Mouse (Mus musculus) intestine, postnatal 0 days (tissue): ENCODE data around the gene Dnajc27. TPM values are rescaled to one million over a fixed set of nuclear protein-coding genes. Genes with fewer than 3 reads are reported as not detected.

Experiments used
- ATAC-seq: fragments of 200-750 bp; cut with Nextera tagmentation; 2 replicates; pipeline ENCODE4 v1.8.0; 2017; ENCODE audit warnings: mild to moderate bottlenecking, moderate TSS enrichment, moderate library complexity
- H3K27ac ChIP-seq: fragments of 300-500 bp; sonication (generic); 2 replicates; pipeline ENCODE4 v1.5.1; 2014; ENCODE audit warnings: mild to moderate bottlenecking, low read depth, low read length, moderate library complexity
- H3K27me3 ChIP-seq: fragments of 300-500 bp; sonication (generic); replicated peaks from 2 replicates; pipeline ENCODE4 v1.6.1; 2014; ENCODE audit warnings: low read length, mixed read lengths; ENCODE audit not compliant: control insufficient read depth, insufficient read depth
- H3K36me3 ChIP-seq: fragments of 300-500 bp; sonication (generic); 2 replicates; pipeline ENCODE4 v1.6.1; 2014; ENCODE audit warnings: mild to moderate bottlenecking, moderate library complexity; ENCODE audit not compliant: control insufficient read depth, insufficient read depth
- H3K4me1 ChIP-seq: fragments of 300-500 bp; sonication (generic); replicated peaks from 2 replicates; pipeline ENCODE4 v1.6.1; 2014; ENCODE audit warnings: antibody characterized with exemption, low read length, mixed read lengths; ENCODE audit not compliant: control insufficient read depth, insufficient read depth
- H3K4me2 ChIP-seq: fragments of 300-500 bp; sonication (generic); replicated peaks from 2 replicates; pipeline ENCODE4 v1.6.1; 2014; ENCODE audit warnings: low read depth, mild to moderate bottlenecking, moderate library complexity
- H3K4me3 ChIP-seq: fragments of 300-500 bp; sonication (generic); 2 replicates; pipeline ENCODE4 v1.5.1; 2014; ENCODE audit warnings: low read depth, low read length
- H3K9ac ChIP-seq: fragments of 300-500 bp; sonication (generic); 2 replicates; pipeline ENCODE4 v1.6.1; 2014; ENCODE audit warnings: mild to moderate bottlenecking, low read depth, low read length
- H3K9me3 ChIP-seq: fragments of 300-500 bp; sonication (generic); 2 replicates; pipeline ENCODE4 v1.6.1; 2016; ENCODE audit warnings: mixed run types; ENCODE audit not compliant: control insufficient read depth
- CTCF ChIP-seq: sonication (generic); IDR thresholded peaks from 2 replicates; pipeline ENCODE4 v1.5.1; 2016; ENCODE audit warnings: low read depth, mild to moderate bottlenecking, control low read depth, antibody characterized with exemption, moderate library complexity
- WGBS: fragments of 180-500 bp; shearing (Covaris S2); extraction: QIAGEN DNeasy Blood & Tissue Kit; methylation state at CpG from one replicate; pipeline ENCODE4 v1.1.7; 2014; 5-methylcytosine and 5-hydroxymethylcytosine counted together
- polyA plus RNA-seq: library from polyadenylated mRNA; unstranded; fragments of >200 nt; fragmentation: Nextera tagmentation; extraction: Ambion mirVana; gene quantifications from 2 replicates; pipeline ENCODE4 v1.2.1, GENCODE M21; 2015

Gene Dnajc27
- polyA plus RNA-seq, 1 experiment from 2014 or later: 1.3 TPM

GRCm38 (mm10) chr12:4150936-4151335, 68.6 kb downstream of the Dnajc27 start:
- Histone ChIP-seq H3K9me3 (no peaks in the 10 kb centered on the region), H3K4me2 (no peak overlapping the region), H3K27ac (no peak overlapping the region), H3K36me3 (no peaks in the 10 kb centered on the region), H3K9ac (no peak overlapping the region), H3K4me3 (no peak overlapping the region), H3K27me3 (no peaks in the 10 kb centered on the region), H3K4me1 (no peaks in the 10 kb centered on the region)
- TF ChIP-seq CTCF: no peak
- WGBS: 74% methylated on average over 2 of the region's 2 CpGs
- ATAC-seq: no peak

GRCm38 (mm10) chr12:4151969-4152368, 69.6 kb downstream of the Dnajc27 start:
- Histone ChIP-seq H3K9me3 (no peaks in the 10 kb centered on the region), H3K4me2 (no peak overlapping the region)

GRCm38 (mm10) chr12:4157466-4157865, 75.1 kb downstream of the Dnajc27 start:
- no peaks in the 10 kb centered on the region for H3K36me3 ChIP-seq
- ATAC-seq: no peak
- 75% methylated on average over 2 of the region's 2 CpGs for WGBS
- H3K27me3 ChIP-seq: no peaks in the 10 kb centered on the region
- no peak overlapping the region for H3K9ac ChIP-seq
- no peaks in the 10 kb centered on the region for H3K9me3 ChIP-seq
- H3K4me3 ChIP-seq: no peak overlapping the region
- no peaks in the 10 kb centered on the region for H3K4me1 ChIP-seq
- H3K4me2 ChIP-seq: no peak overlapping the region
- no peak overlapping the region for H3K27ac ChIP-seq
- no peak for TF ChIP-seq CTCF

More at GRCm38 (mm10) chr12:4151969-4152368, 69.6 kb downstream of the Dnajc27 start:
- Histone ChIP-seq H3K9ac (no peak overlapping the region), H3K4me1 (no peaks in the 10 kb centered on the region), H3K4me3 (no peak overlapping the region), H3K36me3 (no peaks in the 10 kb centered on the region), H3K27me3 (no peaks in the 10 kb centered on the region), H3K27ac (no peak overlapping the region)
- 84% methylated on average over 3 of the region's 3 CpGs for WGBS
- no peak for ATAC-seq
- no peak for TF ChIP-seq CTCF

- Histone ChIP-seq H3K9me3 (no peaks in the 10 kb centered on the region), H3K27ac (no peak overlapping the region), H3K4me1 (no peaks in the 10 kb centered on the region), H3K4me2 (no peak overlapping the region), H3K4me3 (no peak overlapping the region), H3K9ac (no peak overlapping the region), H3K36me3 (no peaks in the 10 kb centered on the region), H3K27me3 (no peaks in the 10 kb centered on the region)
- ATAC-seq: no peak
- WGBS: 86% methylated on average over 3 of the region's 3 CpGs
- TF ChIP-seq CTCF: no peak
Observed at GRCm38 (mm10) chr12:4158179-4158578, 75.8 kb downstream of the Dnajc27 start.

GRCm38 (mm10) chr12:4158868-4159632, 76.7 kb downstream of the Dnajc27 start:
- peak; percentile 97 for ATAC-seq
- no peak for TF ChIP-seq CTCF
- Histone ChIP-seq H3K4me1 (no peaks in the 10 kb centered on the region), H3K9me3 (no peaks in the 10 kb centered on the region), H3K27ac (peak overlapping the region; percentile 73), H3K27me3 (no peaks in the 10 kb centered on the region), H3K9ac (no peak overlapping the region), H3K4me3 (no peak overlapping the region), H3K36me3 (no peaks in the 10 kb centered on the region), H3K4me2 (peak overlapping the region; percentile 48; the same call in 1 of the 2 replicates)
- WGBS: 53% methylated on average over 7 of the region's 7 CpGs

Other genes with a start within 250 kb of the Dnajc27 start
- gene Pomc, start 127.6 kb upstream of the Dnajc27 start, polyA plus RNA-seq: 1.0 and 1.3 TPM in 2 replicates
- gene Efr3b, start 43.7 kb upstream of the Dnajc27 start, polyA plus RNA-seq: 3.2 and 3.9 TPM in 2 replicates
- gene Adcy3, start 50.5 kb downstream of the Dnajc27 start, polyA plus RNA-seq: 7.5 and 8.1 TPM in 2 replicates
- gene Ptrhd1, start 151.4 kb downstream of the Dnajc27 start, polyA plus RNA-seq: 4.7 and 4.9 TPM in 2 replicates
- gene Cenpo, start 151.7 kb downstream of the Dnajc27 start, polyA plus RNA-seq: 5.2 and 5.4 TPM in 2 replicates